Mouse (Mus musculus): ENCODE results near the gene Fam169a. TPM values are rescaled to one million over a fixed set of nuclear protein-coding genes. Genes with fewer than 3 reads are reported as not detected.

The Fam169a gene
- total RNA-seq (2021): not detected
- long read RNA-seq, experiment 1: 0 reads
- long read RNA-seq, experiment 2: 0 reads

- intact Hi-C loops (cut with DNase I): no loop called here
- Histone ChIP-seq H3K4me3 (no peak within 1 kb of the TSS), H3K27ac (no peak within 1 kb of the TSS)
- DNase-seq: no peak
- no peak for TF ChIP-seq CTCF (IDR thresholded peaks at IDR 0.05)
These were observed at the start of gene Fam169a for GRCm38 (mm10) chr13:97066649-97067550. TSS of gene Fam169a (plus strand) at chr13:97067286.

- intact Hi-C loops (cut with DNase I): no loop called here
These were observed 49.4 kb upstream of the Fam169a start for GRCm38 (mm10) chr13:97017711-97018110.

GRCm38 (mm10) chr13:97020122-97020521 is 47.0 kb upstream of the Fam169a start:
- no peak for DNase-seq
- H3K27ac ChIP-seq: no peak overlapping the region
- no peak for TF ChIP-seq CTCF (IDR thresholded peaks at IDR 0.05)
- no peak overlapping the region for H3K4me3 ChIP-seq
- intact Hi-C loops (cut with DNase I): no loop called here

More at GRCm38 (mm10) chr13:97017711-97018110, 49.4 kb upstream of the Fam169a start:
- no peak for DNase-seq
- Histone ChIP-seq H3K27ac (no peak overlapping the region), H3K4me3 (no peak overlapping the region)
- TF ChIP-seq CTCF (IDR thresholded peaks at IDR 0.05): no peak

DNA sequence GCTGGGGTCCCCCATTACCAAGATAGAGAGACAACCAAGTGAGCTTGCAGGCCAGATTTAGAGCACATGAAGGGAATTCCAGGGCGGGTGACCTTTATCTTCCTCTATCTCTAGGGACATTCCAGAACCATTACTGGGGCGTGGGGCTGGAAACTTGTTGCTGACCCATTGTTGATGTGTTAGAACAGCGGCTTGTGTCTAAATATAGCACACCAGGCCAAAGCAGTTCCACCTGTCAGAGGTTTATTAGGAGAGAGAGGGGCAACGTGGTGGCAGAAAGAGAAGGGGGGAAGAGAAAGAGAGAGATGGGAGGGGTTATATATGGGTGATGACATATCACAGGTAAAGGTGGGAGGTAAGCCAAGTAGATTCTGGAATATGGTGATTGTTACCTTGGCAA is 45.2 kb upstream of the Fam169a start:
- no peak for DNase-seq
- Histone ChIP-seq H3K27ac (no peak overlapping the region), H3K4me3 (no peak overlapping the region)
- intact Hi-C loops (cut with DNase I): no loop called here
- TF ChIP-seq CTCF (IDR thresholded peaks at IDR 0.05): no peak

DNA sequence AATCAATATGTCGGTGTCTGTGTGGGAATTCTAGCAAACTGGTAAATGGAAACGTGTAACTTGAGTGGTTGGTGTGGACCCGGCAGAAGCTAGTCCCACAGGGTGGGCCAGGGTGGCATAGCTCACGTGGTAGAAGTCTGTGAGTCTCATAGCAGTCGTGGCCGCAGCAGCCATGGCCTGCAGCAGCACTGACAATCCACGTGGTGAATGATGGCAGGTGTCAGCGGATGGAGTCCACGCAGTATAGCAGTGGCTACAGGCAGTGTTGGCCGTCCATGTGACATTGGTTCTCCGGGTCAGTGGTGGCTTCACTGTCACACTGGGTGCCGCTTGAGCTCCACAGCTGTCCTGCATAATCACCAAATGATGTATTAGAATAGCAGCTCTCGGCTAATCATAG is 37.0 kb upstream of the Fam169a start:
- TF ChIP-seq CTCF (IDR thresholded peaks at IDR 0.05): no peak
- H3K27ac ChIP-seq: no peak overlapping the region
- H3K4me3 ChIP-seq: no peak overlapping the region
- intact Hi-C loops (cut with DNase I): no loop called here
- DNase-seq: no peak

DNA sequence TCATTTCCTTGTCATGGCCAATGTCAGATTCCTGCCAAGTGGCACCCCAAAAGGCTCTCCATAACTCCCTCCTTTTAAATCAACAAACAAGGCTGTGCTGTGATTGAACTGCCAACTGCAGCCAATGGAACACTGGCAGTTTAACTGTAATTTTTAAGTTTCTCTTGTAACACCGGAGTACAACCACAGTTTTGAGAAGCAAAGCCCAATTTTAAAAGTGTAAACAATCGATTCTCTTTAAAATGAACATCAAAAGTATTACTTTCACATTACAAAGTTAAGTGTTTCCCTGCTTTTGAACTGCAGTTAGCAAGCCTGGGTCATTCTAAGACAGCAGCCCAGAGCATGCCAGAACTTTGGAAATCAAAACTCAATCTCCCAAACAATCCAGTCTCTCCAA is 32.8 kb upstream of the Fam169a start, which contains the start of gene 1700029F12Rik:
1700029F12Rik (minus strand) TSS at position 101 of the 400 bp plus-strand sequence.
- intact Hi-C loops (cut with DNase I): no loop called here
- DNase-seq: no peak
- TF ChIP-seq CTCF (IDR thresholded peaks at IDR 0.05): no peak
- Histone ChIP-seq H3K4me3 (no peak within 1 kb of the TSS), H3K27ac (no peak within 1 kb of the TSS)

DNA sequence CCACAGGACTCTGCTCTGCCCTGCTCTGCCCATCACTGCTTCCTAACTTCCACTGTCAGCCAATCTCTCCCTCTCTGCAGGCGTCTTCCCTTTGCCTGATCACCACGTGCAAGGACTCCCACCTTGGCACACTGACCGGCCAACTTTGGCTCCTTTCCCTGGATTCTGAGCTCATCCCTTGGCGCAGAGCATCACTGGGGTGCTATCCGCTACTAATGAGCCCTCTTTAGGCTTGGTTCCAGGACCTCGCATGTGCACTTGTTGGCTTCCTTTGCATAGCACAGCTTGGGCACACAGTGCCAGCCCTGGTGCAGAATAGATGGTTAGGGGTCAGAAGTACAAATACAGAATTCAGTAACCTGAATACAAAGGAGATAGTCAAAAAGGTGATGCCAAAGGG is 15.9 kb upstream of the Fam169a start:
- no peak overlapping the region for H3K4me3 ChIP-seq
- no peak for DNase-seq
- no peak overlapping the region for H3K27ac ChIP-seq
- intact Hi-C loops (cut with DNase I): loop anchor here (10.0 kb wide), 1 partner anchor 196 kb away; no protein-coding TSS in a partner anchor
- TF ChIP-seq CTCF (IDR thresholded peaks at IDR 0.05): no peak

GRCm38 (mm10) chr13:97052667-97053066 is 14.4 kb upstream of the Fam169a start:
- H3K27ac ChIP-seq: no peak overlapping the region
- peak; percentile 31 for DNase-seq
- TF ChIP-seq CTCF (IDR thresholded peaks at IDR 0.05): peak; percentile 82
- intact Hi-C loops (cut with DNase I): loop anchor here (10.0 kb wide), 1 partner anchor 198 kb away; no protein-coding TSS in a partner anchor
- H3K4me3 ChIP-seq: no peak overlapping the region

GRCm38 (mm10) chr13:97053844-97054243 is 13.2 kb upstream of the Fam169a start:
- intact Hi-C loops (cut with DNase I): loop anchor here (10.0 kb wide), 1 partner anchor 199 kb away; no protein-coding TSS in a partner anchor
- no peak overlapping the region for H3K27ac ChIP-seq
- DNase-seq: no peak
- no peak overlapping the region for H3K4me3 ChIP-seq
- no peak for TF ChIP-seq CTCF (IDR thresholded peaks at IDR 0.05)

DNA sequence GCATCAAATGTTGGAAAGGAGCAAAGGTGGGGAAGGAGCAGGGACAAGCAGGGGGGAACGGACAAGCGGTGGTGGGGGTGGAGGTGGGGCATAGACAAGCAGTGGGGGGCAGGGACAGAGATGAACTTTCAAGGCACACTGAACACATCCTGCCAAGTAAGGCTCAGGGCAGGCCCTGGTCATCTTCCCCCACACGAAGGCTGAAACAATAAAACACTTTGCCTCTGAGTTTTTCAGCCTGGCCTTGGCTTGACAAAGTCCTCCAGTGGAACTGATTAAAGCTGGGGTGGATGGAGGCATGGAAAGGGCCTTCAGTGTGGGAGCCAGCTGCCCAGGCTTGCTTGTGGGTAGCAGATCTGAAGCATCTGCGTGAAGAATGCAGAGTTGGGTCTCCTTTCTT is 9.3 kb upstream of the Fam169a start:
- H3K27ac ChIP-seq: no peak overlapping the region
- TF ChIP-seq CTCF (IDR thresholded peaks at IDR 0.05): no peak
- no peak overlapping the region for H3K4me3 ChIP-seq
- DNase-seq: no peak
- intact Hi-C loops (cut with DNase I): loop anchor here (10.0 kb wide), 1 partner anchor 203 kb away; no protein-coding TSS in a partner anchor

GRCm38 (mm10) chr13:97059746-97060145 is 7.3 kb upstream of the Fam169a start:
- no peak for DNase-seq
- TF ChIP-seq CTCF (IDR thresholded peaks at IDR 0.05): no peak

DNA sequence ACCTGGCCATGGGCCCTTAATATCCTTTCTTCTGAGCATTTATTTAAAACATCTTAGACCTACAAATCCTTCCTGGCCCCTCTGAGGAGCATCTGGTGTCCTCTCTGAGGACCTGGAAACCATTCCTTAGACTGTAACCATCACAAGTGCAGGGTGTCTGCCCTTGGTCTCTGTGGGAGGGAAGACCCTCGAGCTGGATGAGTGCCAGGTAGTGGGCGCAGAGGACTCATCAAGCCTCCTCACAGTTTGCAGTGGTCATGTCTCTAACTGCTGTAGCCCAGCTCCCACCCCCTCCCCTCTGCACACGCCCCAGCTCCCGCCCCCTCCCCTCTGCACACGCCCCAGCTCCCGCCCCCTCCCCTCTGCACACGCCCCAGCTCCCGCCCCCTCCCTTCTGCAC is 6.8 kb upstream of the Fam169a start:
- no peak for TF ChIP-seq CTCF (IDR thresholded peaks at IDR 0.05)
- no peak overlapping the region for H3K4me3 ChIP-seq
- intact Hi-C loops (cut with DNase I): no loop called here
- DNase-seq: no peak
- no peak overlapping the region for H3K27ac ChIP-seq

More at GRCm38 (mm10) chr13:97059746-97060145, 7.3 kb upstream of the Fam169a start:
- intact Hi-C loops (cut with DNase I): loop anchor here (10.0 kb wide), 1 partner anchor 205 kb away; no protein-coding TSS in a partner anchor
- no peak overlapping the region for H3K4me3 ChIP-seq
- no peak overlapping the region for H3K27ac ChIP-seq

DNA sequence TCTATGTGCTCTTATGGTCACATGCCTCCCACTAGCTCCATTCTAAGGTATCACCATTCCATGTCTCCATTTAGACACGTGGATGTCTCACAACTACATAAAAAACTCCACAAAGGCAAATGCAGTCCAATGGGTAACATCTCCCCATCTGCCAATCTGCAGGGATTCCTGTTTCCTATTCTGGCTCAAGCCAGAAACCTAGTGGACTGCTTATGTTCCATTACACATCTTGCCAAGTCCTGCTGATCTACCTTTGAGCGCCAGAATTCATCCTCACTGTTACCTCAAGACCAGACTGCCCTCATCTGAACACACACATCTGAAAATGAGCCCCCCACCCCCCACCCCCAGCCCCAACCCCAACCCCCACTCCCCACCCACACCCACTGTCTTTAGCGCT is 4.9 kb upstream of the Fam169a start:
- no peak for DNase-seq
- intact Hi-C loops (cut with DNase I): no loop called here
- TF ChIP-seq CTCF (IDR thresholded peaks at IDR 0.05): no peak
- Histone ChIP-seq H3K4me3 (no peak overlapping the region), H3K27ac (no peak overlapping the region)
